Mouse (Mus musculus): ENCODE measurements around the gene P3h3.
"Not testable (repeated sequence)": the region's sequence is repeated elsewhere in the genome, so short reads cannot be mapped to it uniquely, and the experiment has no call there.

DNA sequence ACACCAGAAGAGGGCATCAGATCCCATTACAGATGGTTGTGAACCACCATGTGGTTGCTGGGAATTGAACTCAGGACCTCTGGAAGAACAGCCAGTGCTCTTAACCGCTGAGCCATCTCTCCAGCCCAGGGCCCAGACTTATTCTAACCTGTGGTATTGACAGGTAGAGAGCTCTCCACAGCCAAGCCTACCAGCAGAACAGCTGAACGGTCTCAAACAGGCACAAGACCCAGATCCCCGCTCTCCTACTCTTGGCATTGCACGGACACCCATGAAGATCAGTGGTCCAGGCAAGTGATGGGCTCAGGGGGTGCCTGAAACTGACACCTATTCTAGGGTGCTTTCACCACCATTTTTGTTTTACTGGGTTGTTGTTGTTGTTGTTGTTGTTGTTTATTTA lies 26.4 kb downstream of the P3h3 start:
- not testable (repeated sequence) for TF ChIP-seq CTCF (conservative IDR thresholded peaks at IDR 0.05; ENCODE audit: low read length); POU5F1 (IDR thresholded peaks at IDR 0.05; ENCODE audit: borderline replicate concordance, low read length); NANOG (IDR thresholded peaks at IDR 0.05; ENCODE audit: borderline replicate concordance, low read length)
